Mouse (Mus musculus): ENCODE measurements around the gene Dmxl2.

Dmxl2 gene

GRCm38 (mm10) chr9:54501453-54502110 is at the start of gene Dmxl2:
Dmxl2 (minus strand) TSS chr9:54501626.
- DNase-seq: peak; percentile 90

- DNase-seq: no peak
These were observed 48.0 kb upstream of the Dmxl2 start for GRCm38 (mm10) chr9:54549433-54549832.

- DNase-seq: peak; percentile 69
These were observed 46.1 kb upstream of the Dmxl2 start for GRCm38 (mm10) chr9:54547536-54547935.

- DNase-seq: no peak
These were observed 43.5 kb upstream of the Dmxl2 start for GRCm38 (mm10) chr9:54544954-54545315.

GRCm38 (mm10) chr9:54544212-54544953 is 43.0 kb upstream of the Dmxl2 start:
- DNase-seq: no peak

GRCm38 (mm10) chr9:54540801-54541200 is 39.4 kb upstream of the Dmxl2 start:
- no peak for DNase-seq

- no peak for DNase-seq
These were observed 37.3 kb upstream of the Dmxl2 start, which contains the start of gene Sh2d7 for GRCm38 (mm10) chr9:54538684-54539083. Sh2d7 (plus strand) TSS chr9:54538984.

- no peak for DNase-seq
These were observed 36.8 kb upstream of the Dmxl2 start for GRCm38 (mm10) chr9:54538244-54538643.

GRCm38 (mm10) chr9:54537480-54537879 is 36.1 kb upstream of the Dmxl2 start:
- no peak for DNase-seq

- no peak for DNase-seq
These were observed 35.6 kb upstream of the Dmxl2 start for GRCm38 (mm10) chr9:54537030-54537429.

GRCm38 (mm10) chr9:54536236-54536635 is 34.8 kb upstream of the Dmxl2 start:
- peak; percentile 29 for DNase-seq

GRCm38 (mm10) chr9:54533975-54534374 is 32.5 kb upstream of the Dmxl2 start:
- DNase-seq: peak; percentile 24

- no peak for DNase-seq
These were observed 31.5 kb upstream of the Dmxl2 start for GRCm38 (mm10) chr9:54532926-54533325.

GRCm38 (mm10) chr9:54531421-54531820 is 30.0 kb upstream of the Dmxl2 start:
- no peak for DNase-seq

GRCm38 (mm10) chr9:54530836-54531235 is 29.4 kb upstream of the Dmxl2 start:
- no peak for DNase-seq

GRCm38 (mm10) chr9:54529950-54530349 is 28.5 kb upstream of the Dmxl2 start:
- DNase-seq: no peak

- no peak for DNase-seq
These were observed 26.3 kb upstream of the Dmxl2 start for GRCm38 (mm10) chr9:54527694-54528093.

- no peak for DNase-seq
These were observed 18.9 kb upstream of the Dmxl2 start for GRCm38 (mm10) chr9:54520286-54520685.

- no peak for DNase-seq
These were observed 17.5 kb upstream of the Dmxl2 start for GRCm38 (mm10) chr9:54518921-54519320.

GRCm38 (mm10) chr9:54515991-54516390 is 14.6 kb upstream of the Dmxl2 start:
- DNase-seq: no peak

GRCm38 (mm10) chr9:54502873-54503272 is 1.4 kb upstream of the Dmxl2 start:
- peak; percentile 45 for DNase-seq

GRCm38 (mm10) chr9:54502111-54502495 is 677 bp upstream of the Dmxl2 start:
- DNase-seq: no peak

GRCm38 (mm10) chr9:54500832-54501452 is 484 bp downstream of the Dmxl2 start:
- DNase-seq: peak; percentile 75

GRCm38 (mm10) chr9:54499791-54500190 is 1.6 kb downstream of the Dmxl2 start:
- peak; percentile 34 for DNase-seq

Data from cerebellum, adult 8-10 months (tissue).